Mouse (Mus musculus) CH12.LX (cell line): ENCODE measurements around the gene Zswim7. TPM values are rescaled to one million over a fixed set of nuclear protein-coding genes. Genes with fewer than 3 reads are reported as not detected.

ENCODE experiments used
- DNase-seq: peaks from one replicate; pipeline ENCODE4 v3.0.0-alpha.2; 2013; ENCODE audit errors: extremely low read depth
- H3K27ac ChIP-seq: 2 replicates; pipeline ENCODE4 v1.5.1; 2012; ENCODE audit warnings: low read depth, mild to moderate bottlenecking, control low read depth, moderate library complexity; ENCODE audit not compliant: insufficient read depth
- H3K27me3 ChIP-seq: replicated peaks from 2 replicates; pipeline ENCODE3; 2012; ENCODE audit warnings: inconsistent platforms
- H3K36me3 ChIP-seq, 2 experiments: replicated peaks in 1 of 2; 2 replicates each; pipeline versions ENCODE3 to v1.6.1; 2012; ENCODE audit warnings: inconsistent platforms in 1 of 2, low read length in 1 of 2, mild to moderate bottlenecking in 1 of 2, mixed read lengths in 1 of 2, moderate library complexity in 1 of 2; ENCODE audit not compliant: control insufficient read depth in 1 of 2, insufficient read depth in 1 of 2
- H3K4me1 ChIP-seq, 2 experiments: 2 replicates each; pipeline ENCODE4 v1.6.1; 2012; ENCODE audit warnings: inconsistent platforms in 1 of 2, moderate library complexity in 1 of 2; ENCODE audit not compliant: insufficient read depth in 2 of 2, control insufficient read depth in 1 of 2
- H3K4me2 ChIP-seq: 2 replicates; pipeline ENCODE4 v1.6.1; 2012; ENCODE audit warnings: low read depth, mild to moderate bottlenecking, control low read depth; ENCODE audit not compliant: poor library complexity, insufficient read depth, severe bottlenecking
- H3K4me3 ChIP-seq, 3 experiments: fragments of 150-350 bp in 1 of 3; sonication (generic) in 1 of 3; replicated peaks in 1 of 3; 2 replicates each; pipeline versions ENCODE3 to v1.5.1; 2011 to 2012; ENCODE audit warnings: low read depth in 2 of 3, low read length in 2 of 3, mild to moderate bottlenecking in 2 of 3, moderate library complexity in 2 of 3, control low read depth in 1 of 3, improper control_type of control experiment in 1 of 3, inconsistent platforms in 1 of 3, mixed read lengths in 1 of 3; ENCODE audit not compliant: poor library complexity in 1 of 3
- H3K79me2 ChIP-seq: replicated peaks from 2 replicates; pipeline ENCODE4 v1.6.1; 2012; ENCODE audit warnings: mild to moderate bottlenecking, moderate library complexity; ENCODE audit not compliant: control insufficient read depth, poor library complexity, insufficient read depth, severe bottlenecking; ENCODE audit errors: extremely low read depth
- H3K9ac ChIP-seq: 2 replicates; pipeline ENCODE4 v1.6.1; 2012; ENCODE audit warnings: low read depth, mild to moderate bottlenecking, control low read depth, moderate library complexity; ENCODE audit not compliant: insufficient read depth
- H3K9me3 ChIP-seq: replicated peaks from 2 replicates; pipeline ENCODE3; 2012; ENCODE audit warnings: low read length, inconsistent platforms, mixed read lengths
- BHLHE40 ChIP-seq: IDR thresholded peaks from 2 replicates; pipeline ENCODE4 v1.6.1; 2011; ENCODE audit warnings: mild to moderate bottlenecking, low read depth, low read length, improper control_type of control experiment
- CHD2 ChIP-seq: IDR thresholded peaks from 2 replicates; pipeline ENCODE4 v1.6.1; 2011; ENCODE audit warnings: low read length, improper control_type of control experiment
- CTCF ChIP-seq, 2 experiments: IDR thresholded peaks in 1 of 2; conservative IDR thresholded peaks in 1 of 2; 2 replicates each; pipeline ENCODE4 v1.5.1; 2011 to 2012; ENCODE audit warnings: low read depth in 2 of 2, low read length in 2 of 2, improper control_type of control experiment in 1 of 2, inconsistent platforms in 1 of 2, mild to moderate bottlenecking in 1 of 2, moderate library complexity in 1 of 2
- E2F4 ChIP-seq: IDR thresholded peaks from 2 replicates; pipeline ENCODE4 v1.6.1; 2011; ENCODE audit warnings: low read depth, low read length, improper control_type of control experiment; ENCODE audit not compliant: insufficient replicate concordance
- ELF1 ChIP-seq: IDR thresholded peaks from 2 replicates; pipeline ENCODE4 v1.6.1; 2014; ENCODE audit warnings: low read depth, mild to moderate bottlenecking, inconsistent platforms, low read length, improper control_type of control experiment
- EP300 ChIP-seq: IDR thresholded peaks from 2 replicates; pipeline ENCODE4 v1.6.1; 2011; ENCODE audit warnings: low read length, improper control_type of control experiment
- ETS1 ChIP-seq: conservative IDR thresholded peaks from 2 replicates; pipeline ENCODE4 v1.6.1; 2012; ENCODE audit warnings: low read depth, mild to moderate bottlenecking, inconsistent platforms, low read length, improper control_type of control experiment, moderate library complexity
- IRF4 ChIP-seq: IDR thresholded peaks from 2 replicates; pipeline ENCODE4 v1.6.1; 2014; ENCODE audit warnings: low read depth, mild to moderate bottlenecking, inconsistent platforms, low read length, improper control_type of control experiment
- KAT2A ChIP-seq: IDR thresholded peaks from 2 replicates; pipeline ENCODE4 v1.6.1; 2012; ENCODE audit warnings: low read length, improper control_type of control experiment, inconsistent platforms; ENCODE audit not compliant: insufficient replicate concordance
- MAFK ChIP-seq: IDR thresholded peaks from 2 replicates; pipeline ENCODE4 v1.6.1; 2011; ENCODE audit warnings: low read length, improper control_type of control experiment; ENCODE audit not compliant: insufficient replicate concordance
- MAX ChIP-seq: IDR thresholded peaks from 2 replicates; pipeline ENCODE4 v1.6.1; 2011; ENCODE audit warnings: low read length, improper control_type of control experiment
- MAZ ChIP-seq: IDR thresholded peaks from 2 replicates; pipeline ENCODE4 v1.6.1; 2012; ENCODE audit warnings: low read depth, mild to moderate bottlenecking, inconsistent platforms, low read length, improper control_type of control experiment, moderate library complexity
- MEF2A ChIP-seq: IDR thresholded peaks from 2 replicates; pipeline ENCODE4 v1.6.1; 2014; ENCODE audit warnings: low read depth, mild to moderate bottlenecking, inconsistent platforms, low read length, improper control_type of control experiment, borderline replicate concordance
- MXI1 ChIP-seq: IDR thresholded peaks from 2 replicates; pipeline ENCODE4 v1.6.1; 2011; ENCODE audit warnings: mild to moderate bottlenecking, low read depth, low read length, improper control_type of control experiment
- NELFE ChIP-seq: IDR thresholded peaks from 2 replicates; pipeline ENCODE4 v1.6.1; 2011; ENCODE audit warnings: low read depth, low read length, improper control_type of control experiment
- POLR2A ChIP-seq: IDR thresholded peaks from 2 replicates; pipeline ENCODE4 v1.6.1; 2011; ENCODE audit warnings: low read depth, mild to moderate bottlenecking, improper control_type of control experiment, low read length
- POLR2AphosphoS2 ChIP-seq: IDR thresholded peaks from 2 replicates; pipeline ENCODE4 v1.6.1; 2011; ENCODE audit warnings: low read depth, low read length, improper control_type of control experiment
- RAD21 ChIP-seq: IDR thresholded peaks from 2 replicates; pipeline ENCODE4 v1.6.1; 2011; ENCODE audit warnings: low read depth, mild to moderate bottlenecking, low read length, improper control_type of control experiment, moderate library complexity
- SIN3A ChIP-seq: IDR thresholded peaks from 2 replicates; pipeline ENCODE4 v1.6.1; 2012; ENCODE audit warnings: low read length, improper control_type of control experiment, inconsistent platforms
- TBP ChIP-seq: conservative IDR thresholded peaks from 2 replicates; pipeline ENCODE4 v1.6.1; 2011; ENCODE audit warnings: low read depth, low read length, improper control_type of control experiment
- TCF12 ChIP-seq: IDR thresholded peaks from 2 replicates; pipeline ENCODE4 v1.6.1; 2014; ENCODE audit warnings: low read depth, mild to moderate bottlenecking, inconsistent platforms, low read length, improper control_type of control experiment
- UBTF ChIP-seq: IDR thresholded peaks from 2 replicates; pipeline ENCODE4 v1.6.1; 2012; ENCODE audit warnings: low read depth, mild to moderate bottlenecking, inconsistent platforms, low read length, improper control_type of control experiment, moderate library complexity
- USF2 ChIP-seq: conservative IDR thresholded peaks from 2 replicates; pipeline ENCODE4 v1.6.1; 2011; ENCODE audit warnings: low read depth, low read length, improper control_type of control experiment
- ZC3H11A ChIP-seq: IDR thresholded peaks from 2 replicates; pipeline ENCODE4 v1.6.1; 2012; ENCODE audit warnings: low read depth, mild to moderate bottlenecking, inconsistent platforms, low read length, improper control_type of control experiment
- ZKSCAN1 ChIP-seq: IDR thresholded peaks from 2 replicates; pipeline ENCODE4 v1.6.1; 2012; ENCODE audit warnings: low read depth, inconsistent platforms, low read length, improper control_type of control experiment, borderline replicate concordance
- ZMIZ1 ChIP-seq: IDR thresholded peaks from 2 replicates; pipeline ENCODE4 v1.6.1; 2012; ENCODE audit warnings: low read depth, mild to moderate bottlenecking, inconsistent platforms, low read length, improper control_type of control experiment
- dilution Hi-C: fragments of 300-500 bp; cut with MboI; formaldehyde crosslinking; loops from 2 replicates; pipeline ENCODE4 v1.14.3; 2020; ENCODE audit warnings: low sequenced_read_pairs; ENCODE audit not compliant: extremely low pct_unique_long_range_greater_than_20kb, extremely low pct_ligation_motif_present
- in situ Hi-C: fragments of 300-500 bp; cut with MboI; formaldehyde crosslinking; loops from 3 replicates; pipeline ENCODE4 v1.14.3; 2019; ENCODE audit warnings: low sequenced_read_pairs, low pct_ligation_motif_present, low pct_unique_long_range_greater_than_20kb, mixed read lengths
- polyA plus RNA-seq: library from polyadenylated mRNA; unstranded; fragments of >175 nt; gene quantifications from 2 replicates; pipeline ENCODE4 v1.2.1, GENCODE M21; 2012; ENCODE audit warnings: low read depth; ENCODE audit not compliant: insufficient read length
- total RNA-seq, 2 experiments: library from RNA; depleted of rRNA; stranded (reverse); fragments of 300-350 nt in 1 of 2; fragments of >200 nt in 1 of 2; gene quantifications; 2 replicates each; pipeline ENCODE4 v1.2.3; 2012 to 2014

Zswim7 gene
- total and polyA plus RNA-seq, 3 experiments: 44.2 to 62.5 (median 57.8) TPM

DNA sequence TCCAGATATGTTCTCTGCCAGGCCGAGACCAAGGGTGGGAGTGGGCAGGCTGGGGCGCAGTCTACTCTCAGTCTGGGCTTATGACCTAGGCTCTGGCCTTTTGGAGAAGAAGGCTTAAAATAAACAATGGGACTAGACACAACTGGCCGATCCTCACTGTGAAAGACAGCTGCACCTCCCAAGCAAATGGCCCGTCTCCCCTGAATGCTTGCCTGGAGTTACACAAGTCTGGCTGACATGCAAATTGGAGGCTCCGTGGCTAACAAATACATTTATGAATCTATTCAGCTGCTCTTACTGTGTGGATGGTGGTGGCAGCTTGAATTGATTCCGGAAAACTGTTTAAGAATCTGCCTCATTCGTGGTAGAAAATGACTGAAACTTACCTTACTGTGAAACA, 15.5 kb downstream of the Zswim7 start:
- dilution Hi-C loops: no loop called here
- Histone ChIP-seq H3K4me1 (peaks cover 33 to 56% of the 10 kb centered on the region in 2 experiments), H3K79me2 (no peaks in the 10 kb centered on the region), H3K27me3 (no peaks in the 10 kb centered on the region), H3K4me2 (no peak overlapping the region), H3K9me3 (no peaks in the 10 kb centered on the region), H3K4me3 (no peak overlapping the region), H3K9ac (no peak overlapping the region), H3K36me3 (peaks cover 13 to 39% of the 10 kb centered on the region in 2 experiments), H3K27ac (no peak overlapping the region)
- in situ Hi-C loops: no loop called here
- peak; percentile 58 for DNase-seq
- 0 out of 2 replicates have a peak, but pooled peaks have one; percentile 11 for TF ChIP-seq EP300
- no peak for TF ChIP-seq TBP
- no peak for TF ChIP-seq MAFK
- TF ChIP-seq KAT2A: no peak
- no peak for TF ChIP-seq USF2
- TF ChIP-seq IRF4: no peak
- peak; percentile 40; the same call in 1 of the 2 replicates for TF ChIP-seq MEF2A
- TF ChIP-seq MAZ: no peak
- no peak for TF ChIP-seq CTCF (conservative IDR thresholded peaks at IDR 0.05 in 1 of 2, IDR thresholded peaks at IDR 0.05 in 1 of 2; ENCODE audit: low read depth in 2 of 2, low read length in 2 of 2)
- 0 out of 2 replicates have a peak, but pooled peaks have one; percentile 30 for TF ChIP-seq MAX
- TF ChIP-seq ZMIZ1: no peak
- no peak for TF ChIP-seq POLR2A
- no peak for TF ChIP-seq ELF1
- TF ChIP-seq POLR2AphosphoS2: no peak
- TF ChIP-seq ETS1: 0 out of 2 replicates have a peak, but pooled peaks have one; percentile 22
- no peak for TF ChIP-seq SIN3A
- TF ChIP-seq RAD21: no peak

- dilution Hi-C loops: no loop called here
- H3K4me1 ChIP-seq: peaks cover 28 to 70% of the 10 kb centered on the region in 2 experiments
- H3K9me3 ChIP-seq: no peaks in the 10 kb centered on the region
- no peak overlapping the region for H3K27ac ChIP-seq
- in situ Hi-C loops: loop anchor here (5.0 kb wide), 1 partner anchor 137 kb away; no protein-coding TSS in a partner anchor
- DNase-seq: no peak
- no peak overlapping the region for H3K4me3 ChIP-seq
- peaks cover 9 to 29% of the 10 kb centered on the region in 2 experiments for H3K36me3 ChIP-seq
- H3K79me2 ChIP-seq: no peaks in the 10 kb centered on the region
- H3K9ac ChIP-seq: no peak overlapping the region
- no peaks in the 10 kb centered on the region for H3K27me3 ChIP-seq
- no peak overlapping the region for H3K4me2 ChIP-seq
- TF ChIP-seq ZKSCAN1 (no peak), MAZ (no peak), MEF2A (no peak), RAD21 (no peak), ETS1 (no peak), POLR2AphosphoS2 (no peak), EP300 (no peak), ZMIZ1 (no peak), BHLHE40 (no peak), UBTF (no peak), KAT2A (no peak), MXI1 (no peak), ZC3H11A (no peak), TCF12 (no peak), SIN3A (no peak), NELFE (no peak), E2F4 (no peak), CHD2 (no peak)
- TF ChIP-seq, all 38 proteins: peak for 0
These were observed 17.2 kb downstream of the Zswim7 start for GRCm38 (mm10) chr11:62264018-62264417.
